Mouse (Mus musculus) naive thymus-derived CD4-positive, alpha-beta T cell, adult 2 months (primary cell): ENCODE data around the gene Rnaseh2a.
A peak's percentile ranks its signal among the peaks of the same experiment; 100 is the strongest.

ENCODE experiments used
- DNase-seq: peaks from one replicate; pipeline ENCODE4 v3.0.0-alpha.2; 2011; ENCODE audit warnings: low read depth

The Rnaseh2a gene

DNA sequence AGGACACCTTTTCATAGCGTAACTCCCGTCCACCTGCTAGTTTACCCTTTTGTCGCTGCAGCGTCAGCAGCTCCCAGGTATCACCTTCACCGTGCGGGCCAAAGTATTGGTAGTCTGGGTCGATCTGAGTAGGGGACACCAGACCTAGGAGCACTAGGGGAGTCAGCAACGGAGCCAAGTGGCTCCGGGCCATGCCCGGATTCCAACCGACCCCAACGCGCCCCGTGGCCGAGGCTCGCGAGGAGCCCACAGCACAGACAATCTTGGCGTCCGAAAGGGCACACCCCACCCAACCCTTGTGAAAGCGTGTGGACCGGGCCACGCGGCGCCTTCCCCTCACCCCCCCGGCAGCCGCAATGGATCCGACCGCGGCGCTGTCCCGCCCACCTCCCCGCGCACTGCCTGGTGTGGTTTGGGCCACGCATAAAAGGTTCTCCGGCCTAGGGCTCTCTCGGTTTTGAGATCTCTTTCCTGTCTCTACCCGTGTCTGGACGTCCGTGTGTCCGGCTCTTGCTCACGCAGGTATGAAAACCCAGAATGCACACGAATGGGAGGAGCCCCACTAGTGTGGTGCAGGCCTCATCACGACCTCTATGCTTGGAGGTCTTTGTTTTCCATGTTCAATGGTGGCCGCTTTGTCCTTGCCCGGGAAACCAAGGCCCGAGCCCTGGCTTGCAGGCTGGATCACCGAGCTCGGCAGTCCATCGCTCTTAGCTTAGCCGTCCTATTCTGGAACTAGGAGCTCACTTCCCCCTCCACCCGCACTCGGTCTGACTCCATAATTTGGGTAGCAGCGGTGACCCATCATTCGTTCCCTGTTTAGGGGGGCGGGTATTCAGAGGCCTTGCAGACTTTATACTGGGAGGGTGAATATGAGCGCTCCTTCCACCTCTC is at the start of gene Rnaseh2a, which contains the start of the genes Gm49661 and Prdx2:
Rnaseh2a (minus strand) TSS at position 527 of the 894 bp plus-strand sequence.
Gm49661 (minus strand) TSS at position 193 of the 894 bp plus-strand sequence.
Prdx2 (plus strand) TSS at position 347 of the 894 bp plus-strand sequence.
- peak; percentile 78 for DNase-seq

DNA sequence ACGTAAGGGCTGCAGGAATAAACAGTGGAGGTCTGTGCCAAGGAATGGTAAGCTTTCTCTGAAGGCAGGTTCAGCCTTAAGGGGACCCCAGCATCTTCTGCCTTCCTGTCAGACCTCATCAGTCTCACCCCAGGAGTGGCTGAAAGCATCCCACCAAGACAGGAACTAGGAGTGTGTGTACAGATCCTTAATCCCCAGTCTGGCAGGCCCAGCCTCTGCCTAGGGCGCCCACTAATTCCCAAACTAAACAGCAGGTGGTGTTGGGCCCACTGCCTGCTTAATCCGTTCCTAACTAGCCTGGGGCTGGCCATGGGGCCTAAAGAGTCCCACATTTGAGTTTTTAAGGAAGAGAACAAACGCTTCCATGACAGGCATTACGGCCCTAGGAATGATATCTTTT is 47.6 kb upstream of the Rnaseh2a start:
- DNase-seq, result no peak

- no peak for DNase-seq
Observed at GRCm38 (mm10) chr8:85016724-85017123, 47.2 kb upstream of the Rnaseh2a start.

GRCm38 (mm10) chr8:85014431-85014830 is 44.9 kb upstream of the Rnaseh2a start, which contains the start of gene Best2:
TSS of gene Best2 (minus strand) at chr8:85014531.
- no peak for DNase-seq

- DNase-seq, result peak; percentile 90
Observed at GRCm38 (mm10) chr8:85013230-85013840, 43.8 kb upstream of the Rnaseh2a start.

- DNase-seq, result no peak
Observed at GRCm38 (mm10) chr8:85011242-85011641, 41.7 kb upstream of the Rnaseh2a start.

GRCm38 (mm10) chr8:85007686-85008085 is 38.1 kb upstream of the Rnaseh2a start:
- peak; percentile 62 for DNase-seq

DNA sequence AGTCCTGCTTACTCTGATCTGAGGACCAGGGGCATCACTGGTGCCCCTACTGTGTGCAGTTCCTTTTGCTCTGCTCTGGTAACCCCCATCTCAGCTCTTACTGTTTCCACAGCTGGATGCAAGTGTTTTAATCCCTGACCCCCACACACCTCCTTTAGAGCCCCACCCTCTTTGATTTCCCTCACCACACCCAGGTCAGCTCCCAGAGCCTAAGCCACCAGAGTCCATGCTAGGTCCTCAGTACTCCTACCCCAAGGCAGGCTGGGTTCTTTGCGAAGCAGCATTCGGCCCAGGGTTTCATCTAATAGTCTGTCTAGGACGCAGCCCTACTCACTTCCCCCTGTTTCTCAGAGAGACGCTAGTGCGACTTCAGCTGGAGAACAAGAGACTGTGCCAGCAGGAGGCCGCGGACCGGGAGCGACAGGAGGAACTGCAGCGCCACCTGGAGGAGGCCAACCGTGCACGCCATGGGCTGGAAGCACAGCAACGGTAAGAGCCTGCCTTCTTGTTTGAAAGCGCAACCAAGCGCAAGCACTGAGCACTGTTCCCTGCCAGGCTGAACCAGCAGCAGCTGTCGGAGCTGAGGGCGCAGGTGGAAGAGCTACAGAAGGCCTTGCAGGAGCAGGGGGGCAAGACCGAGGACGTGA is 28.2 kb upstream of the Rnaseh2a start:
- peak; percentile 94 for DNase-seq

DNA sequence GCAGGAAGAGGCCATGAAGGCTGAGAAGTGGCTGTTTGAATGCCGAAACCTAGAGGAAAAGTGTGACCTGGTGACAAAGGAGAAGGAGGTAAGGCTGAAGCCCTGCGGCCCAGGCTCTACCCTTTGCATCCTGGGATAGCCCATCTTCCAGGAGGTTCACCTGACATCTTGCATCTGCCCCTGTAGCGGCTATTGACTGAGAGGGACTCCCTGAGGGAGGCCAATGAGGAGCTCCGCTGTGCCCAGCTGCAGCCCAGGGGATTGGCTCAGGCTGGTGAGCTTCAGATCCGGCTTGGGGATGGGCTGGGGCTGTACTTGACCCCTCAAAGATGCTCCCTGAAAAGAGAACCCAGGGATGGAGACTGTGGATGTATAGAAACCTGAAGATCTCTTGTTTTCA is 27.4 kb upstream of the Rnaseh2a start:
- no peak for DNase-seq

DNA sequence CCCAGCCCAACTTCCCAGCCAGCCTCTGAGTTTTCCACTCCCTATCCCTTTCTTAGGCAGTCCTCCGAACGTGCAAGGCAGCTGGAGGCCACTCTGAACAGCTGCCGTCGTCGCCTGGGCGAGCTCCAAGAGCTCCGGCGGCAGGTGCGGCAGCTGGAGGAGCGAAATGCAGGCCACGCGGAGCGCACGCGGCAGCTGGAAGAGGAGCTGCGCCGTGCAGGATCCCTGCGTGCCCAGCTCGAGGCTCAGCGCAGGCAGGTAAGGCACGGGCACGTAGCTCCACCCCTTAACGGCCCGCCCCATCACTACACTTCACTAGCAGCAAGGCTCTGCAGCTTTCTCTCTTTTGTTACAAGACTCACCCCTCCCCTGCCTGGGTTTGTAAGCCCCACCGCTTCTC is 26.1 kb upstream of the Rnaseh2a start:
- no peak for DNase-seq

GRCm38 (mm10) chr8:84994375-84994774 is 24.8 kb upstream of the Rnaseh2a start:
- DNase-seq, result no peak

- no peak for DNase-seq
Observed at GRCm38 (mm10) chr8:84990836-84991235, 21.3 kb upstream of the Rnaseh2a start.

- DNase-seq, result peak; percentile 99
Observed at GRCm38 (mm10) chr8:84990349-84990748, 20.8 kb upstream of the Rnaseh2a start, which contains the start of gene Hook2. TSS of gene Hook2 (plus strand) at chr8:84990603.

GRCm38 (mm10) chr8:84989810-84990209 is 20.2 kb upstream of the Rnaseh2a start:
- DNase-seq, result peak; percentile 92

- DNase-seq, result no peak
Observed at GRCm38 (mm10) chr8:84989311-84989731, 19.8 kb upstream of the Rnaseh2a start.

DNA sequence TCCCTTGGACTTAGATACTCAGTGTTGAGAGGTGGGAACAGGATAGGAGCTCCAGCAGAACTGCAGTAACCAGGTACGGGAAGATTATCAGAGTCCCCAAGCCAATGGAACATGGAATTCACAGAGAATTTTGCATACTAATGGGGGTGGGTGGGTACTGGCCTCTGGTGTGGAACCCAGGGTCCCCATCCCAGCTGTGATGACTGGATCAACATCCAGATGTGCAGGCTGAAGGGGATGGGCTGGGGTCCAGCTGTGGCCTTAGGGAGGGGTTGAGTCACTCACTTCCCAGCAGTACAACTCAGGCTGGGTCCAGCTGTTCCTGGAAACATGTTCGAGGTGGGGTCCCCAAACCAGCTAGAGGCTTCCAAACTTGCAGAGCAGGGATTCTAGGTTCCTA is 18.3 kb upstream of the Rnaseh2a start:
- DNase-seq, result no peak

- DNase-seq, result no peak
Observed at GRCm38 (mm10) chr8:84987388-84987787, 17.8 kb upstream of the Rnaseh2a start.

DNA sequence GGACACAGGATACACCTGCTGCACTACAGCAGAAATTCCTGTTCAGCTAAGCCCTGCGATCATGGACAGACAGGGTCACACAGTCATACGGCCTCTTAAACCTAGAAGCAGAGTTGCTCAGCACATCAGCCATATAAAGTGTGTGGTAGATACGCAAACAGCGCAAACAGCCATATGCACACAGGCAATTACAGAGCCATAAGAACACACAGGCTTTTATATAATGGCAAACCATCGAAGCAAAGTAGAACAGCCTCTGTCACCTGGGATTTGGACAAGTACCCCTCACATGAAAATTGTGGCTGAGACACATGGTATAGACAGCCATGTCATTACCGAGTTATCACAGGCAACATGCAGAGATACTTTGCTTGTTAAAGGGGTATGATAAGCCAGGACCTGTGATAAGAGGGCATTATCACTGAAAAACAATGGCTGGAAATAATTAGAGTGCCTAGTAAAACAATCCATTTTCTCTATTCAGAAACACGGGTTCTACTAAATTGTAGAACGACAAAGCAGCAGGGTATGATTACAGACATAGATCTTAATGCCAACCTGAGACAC is 16.9 kb upstream of the Rnaseh2a start:
- no peak for DNase-seq

- peak; percentile 97 for DNase-seq
Observed at GRCm38 (mm10) chr8:84985684-84986378, 16.3 kb upstream of the Rnaseh2a start.

GRCm38 (mm10) chr8:84985049-84985683 is 15.6 kb upstream of the Rnaseh2a start:
- peak; percentile 71 for DNase-seq
